Mouse (Mus musculus) hindbrain, embryonic 11.5 days (tissue): ENCODE measurements around the gene Sarnp. TPM values are rescaled to one million over a fixed set of nuclear protein-coding genes. Genes with fewer than 3 reads are reported as not detected.
A peak's percentile ranks its signal among the peaks of the same experiment; 100 is the strongest.

ENCODE experiments used
- ATAC-seq: fragments of 200-750 bp; cut with Nextera tagmentation; 2 replicates; pipeline ENCODE4 v1.8.0; 2017; ENCODE audit warnings: mild to moderate bottlenecking, moderate TSS enrichment, moderate library complexity; ENCODE audit not compliant: low FRiP score
- DNase-seq: peaks from one replicate; pipeline ENCODE4 v3.0.0-alpha.2; 2015; ENCODE audit warnings: low spot score
- H3K27ac ChIP-seq: fragments of 300-500 bp; sonication (generic); 2 replicates; pipeline ENCODE4 v1.5.1; 2014; ENCODE audit warnings: mild to moderate bottlenecking, low read depth, low read length
- H3K27me3 ChIP-seq: fragments of 300-500 bp; sonication (generic); 2 replicates; pipeline ENCODE4 v1.6.1; 2014; ENCODE audit warnings: mild to moderate bottlenecking, low read length, moderate library complexity, mixed read lengths; ENCODE audit not compliant: control insufficient read depth, insufficient read depth
- H3K36me3 ChIP-seq: fragments of 300-500 bp; sonication (generic); 2 replicates; pipeline ENCODE4 v1.6.1; 2014; ENCODE audit warnings: mild to moderate bottlenecking, low read length, moderate library complexity, mixed read lengths; ENCODE audit not compliant: control insufficient read depth, insufficient read depth
- H3K4me1 ChIP-seq: fragments of 300-500 bp; sonication (generic); replicated peaks from 2 replicates; pipeline ENCODE4 v1.6.1; 2014; ENCODE audit warnings: low read length, mixed read lengths; ENCODE audit not compliant: control insufficient read depth, insufficient read depth
- H3K4me2 ChIP-seq: fragments of 300-500 bp; sonication (generic); replicated peaks from 2 replicates; pipeline ENCODE4 v1.6.1; 2014; ENCODE audit warnings: mild to moderate bottlenecking, low read depth, low read length
- H3K4me3 ChIP-seq: fragments of 300-500 bp; sonication (generic); 2 replicates; pipeline ENCODE4 v1.5.1; 2014; ENCODE audit warnings: low read depth, low read length
- H3K9ac ChIP-seq: fragments of 300-500 bp; sonication (generic); 2 replicates; pipeline ENCODE4 v1.6.1; 2014; ENCODE audit warnings: low read depth, low read length
- H3K9me3 ChIP-seq: fragments of 300-500 bp; sonication (generic); 2 replicates; pipeline ENCODE4 v1.6.1; 2016; ENCODE audit warnings: low read length; ENCODE audit not compliant: control insufficient read depth
- WGBS: fragments of 180-500 bp; shearing (Covaris S2); extraction: QIAGEN DNeasy Blood & Tissue Kit; methylation state at CpG from one replicate; pipeline ENCODE4 v1.1.7; 2014; 5-methylcytosine and 5-hydroxymethylcytosine counted together
- polyA plus RNA-seq: library from polyadenylated mRNA; unstranded; fragments of >200 nt; fragmentation: Nextera tagmentation; extraction: Ambion mirVana; gene quantifications from 2 replicates; pipeline ENCODE4 v1.2.1, GENCODE M21; 2014

The Sarnp gene
- polyA plus RNA-seq, 1 experiment from 2014 or later = 286 TPM

DNA sequence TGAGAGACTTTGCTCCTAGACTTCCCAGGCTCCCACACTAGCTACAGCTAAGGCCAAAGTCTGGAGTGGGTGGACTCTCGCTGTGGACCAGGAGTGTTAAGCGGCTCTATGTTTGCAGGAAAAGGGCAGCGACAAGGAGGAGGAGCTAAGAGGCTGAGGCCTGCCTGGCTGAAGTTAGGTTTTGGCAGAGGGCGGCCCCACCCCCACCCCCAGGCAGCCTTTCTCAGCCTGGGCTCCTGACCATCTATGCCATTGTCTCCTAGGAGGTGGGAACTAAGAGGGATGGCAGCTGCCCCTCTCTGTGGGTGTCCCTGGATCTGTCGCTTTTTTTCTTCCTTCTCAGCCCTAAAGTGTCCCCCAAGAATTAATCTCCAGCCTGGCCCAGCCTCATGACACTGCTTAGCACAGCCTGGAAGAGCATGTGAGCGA lies 102.1 kb downstream of the Sarnp start:
- DNase-seq = no peak
- Histone ChIP-seq H3K9me3 (no peaks in the 10 kb centered on the region), H3K9ac (no peak overlapping the region)

DNA sequence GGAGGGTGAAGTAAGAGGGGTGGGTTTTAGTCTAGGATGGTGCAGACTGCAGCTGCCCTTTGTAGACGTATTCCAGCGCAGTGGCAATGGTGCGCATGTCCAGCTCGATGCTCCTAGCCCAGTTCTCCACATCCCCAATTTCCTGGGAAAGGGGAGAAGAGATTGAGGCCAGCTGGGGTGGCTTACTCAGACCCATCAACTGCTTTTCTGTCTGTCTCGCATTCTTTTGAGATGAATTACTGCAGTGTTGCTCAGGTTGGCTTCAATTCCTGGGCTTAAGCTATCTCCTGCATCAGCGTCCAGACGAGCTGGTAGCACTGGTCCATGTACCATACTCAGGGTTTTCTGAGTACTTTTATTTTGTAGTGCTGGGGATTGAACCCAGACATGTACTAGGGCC lies 102.8 kb downstream of the Sarnp start:
- H3K4me2 ChIP-seq = no peak overlapping the region
- no peak overlapping the region for H3K27ac ChIP-seq
- no peak overlapping the region for H3K9ac ChIP-seq
- H3K27me3 ChIP-seq = no peaks in the 10 kb centered on the region
- DNase-seq = no peak
- peaks cover 2% of the 10 kb centered on the region; the same call in 1 of the 2 replicates for H3K4me1 ChIP-seq
- ATAC-seq = no peak
- no peaks in the 10 kb centered on the region for H3K9me3 ChIP-seq
- no peaks in the 10 kb centered on the region for H3K36me3 ChIP-seq
- 85% methylated on average over 7 of the region's 7 CpGs for WGBS
- H3K4me3 ChIP-seq = no peak overlapping the region

More for the DNA sequence above, 102.1 kb downstream of the Sarnp start:
- H3K27ac ChIP-seq = no peak overlapping the region
- H3K27me3 ChIP-seq = no peaks in the 10 kb centered on the region
- 0 out of 2 replicates have a peak, but pooled peaks have one; percentile 0 for ATAC-seq
- peaks cover 2% of the 10 kb centered on the region; the same call in 1 of the 2 replicates for H3K4me1 ChIP-seq
- H3K4me3 ChIP-seq = no peak overlapping the region
- 13% methylated on average over 6 of the region's 6 CpGs for WGBS
- no peak overlapping the region for H3K4me2 ChIP-seq
- no peaks in the 10 kb centered on the region for H3K36me3 ChIP-seq

DNA sequence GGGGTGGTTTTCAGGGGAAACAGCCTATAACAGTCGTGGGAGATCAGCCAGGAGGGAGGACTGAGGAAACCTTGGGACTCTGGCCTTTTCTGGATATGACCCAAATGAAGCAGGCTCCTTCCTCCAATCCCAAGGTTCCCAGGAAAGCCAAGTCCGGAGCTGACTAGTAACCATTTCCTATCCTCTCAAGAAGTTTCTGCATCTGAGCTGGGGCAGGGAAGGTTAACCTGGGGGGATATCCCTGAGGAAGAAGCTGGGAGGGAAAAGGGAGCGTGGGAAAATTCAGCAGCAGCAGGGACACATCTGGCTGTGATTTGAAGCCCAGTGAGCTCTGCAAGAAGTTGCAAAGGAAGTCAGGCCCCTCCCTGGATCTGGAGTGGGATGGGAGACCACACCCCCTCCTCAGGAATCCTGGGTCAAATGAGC lies 103.6 kb downstream of the Sarnp start:
- no peak overlapping the region for H3K4me3 ChIP-seq
- no peak overlapping the region for H3K27ac ChIP-seq
- no peak for ATAC-seq
- H3K9me3 ChIP-seq = no peaks in the 10 kb centered on the region
- H3K4me2 ChIP-seq = no peak overlapping the region
- WGBS = 74% methylated on average over 3 of the region's 3 CpGs
- H3K36me3 ChIP-seq = no peaks in the 10 kb centered on the region
- H3K4me1 ChIP-seq = peaks cover 2% of the 10 kb centered on the region; the same call in 1 of the 2 replicates
- H3K27me3 ChIP-seq = no peaks in the 10 kb centered on the region
- no peak overlapping the region for H3K9ac ChIP-seq
- DNase-seq = no peak

DNA sequence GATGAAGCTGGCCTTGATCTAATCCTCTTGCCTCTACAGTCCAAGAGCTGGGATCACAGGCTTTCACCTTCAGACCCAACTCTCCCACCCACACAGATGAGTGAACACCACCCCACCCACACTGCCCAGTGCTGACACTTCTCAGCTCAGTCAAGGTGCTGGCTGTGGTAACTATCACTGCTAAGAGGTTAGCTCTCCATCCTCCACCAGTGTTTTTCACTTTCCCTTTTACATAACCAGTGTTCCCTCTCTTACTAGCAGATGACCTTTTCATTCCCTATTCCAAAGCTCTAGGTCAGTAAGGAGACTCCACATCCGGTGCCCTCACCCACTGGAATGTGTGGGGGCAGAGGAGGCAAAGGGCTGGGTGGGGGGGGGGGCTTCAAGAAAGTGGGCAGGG lies 104.1 kb downstream of the Sarnp start:
- 59% methylated on average over 1 of the region's 1 CpGs for WGBS
- H3K27ac ChIP-seq = no peak overlapping the region
- H3K4me2 ChIP-seq = no peak overlapping the region; the same call in 1 of the 2 replicates
- ATAC-seq = no peak
- no peaks in the 10 kb centered on the region for H3K27me3 ChIP-seq
- H3K9ac ChIP-seq = no peak overlapping the region
- H3K4me1 ChIP-seq = peaks cover 2% of the 10 kb centered on the region; the same call in 1 of the 2 replicates
- H3K36me3 ChIP-seq = no peaks in the 10 kb centered on the region
- DNase-seq = no peak
- no peaks in the 10 kb centered on the region for H3K9me3 ChIP-seq
- H3K4me3 ChIP-seq = no peak overlapping the region

DNA sequence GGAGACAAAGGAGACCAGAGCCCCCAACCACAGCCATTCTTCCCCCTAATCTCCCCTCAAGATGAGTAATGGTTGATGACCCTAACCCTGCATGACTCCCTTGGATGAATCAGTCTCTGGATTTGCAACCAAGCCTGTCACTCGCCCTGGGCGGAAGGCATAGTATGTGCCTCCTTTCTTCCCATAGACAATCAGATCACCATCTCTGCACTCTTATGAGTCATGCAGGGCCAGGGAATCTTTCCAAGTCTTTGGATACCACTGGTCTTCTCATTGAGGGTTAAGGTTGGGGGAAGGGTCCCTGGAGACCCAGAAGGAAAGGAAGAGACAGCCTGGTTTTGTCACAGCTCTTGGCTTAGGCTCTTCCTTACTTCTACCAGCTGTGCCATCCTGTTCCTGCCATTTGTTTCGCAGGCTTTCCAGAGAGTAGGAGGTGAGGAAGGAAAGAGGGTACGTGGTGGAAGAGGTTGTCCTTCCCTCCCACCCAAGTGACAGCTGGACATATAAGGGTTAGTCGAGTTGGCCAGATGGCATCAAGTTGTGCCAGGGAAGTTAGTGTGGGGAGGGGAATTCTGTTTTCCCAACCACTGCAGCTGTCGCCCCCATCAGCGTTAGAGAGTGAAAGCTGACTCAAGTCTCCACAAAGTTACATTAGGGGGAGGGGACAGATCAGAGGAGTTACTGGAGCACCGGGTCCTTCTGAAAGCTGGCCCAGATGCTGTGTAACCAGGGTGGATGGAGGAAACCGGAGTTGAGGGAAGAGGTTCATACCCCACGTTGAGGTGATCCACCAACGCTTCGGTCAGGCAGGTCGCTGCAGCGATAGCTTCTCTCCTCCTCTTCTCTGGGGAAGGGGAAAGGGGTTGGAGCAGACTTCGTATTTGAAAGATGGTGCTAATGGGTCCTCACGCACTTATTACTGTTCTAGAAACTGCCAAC lies 105.0 kb downstream of the Sarnp start:
- 74% methylated on average over 16 of the region's 16 CpGs for WGBS
- Histone ChIP-seq H3K4me2 (peak overlapping the region; percentile 69), H3K36me3 (no peaks in the 10 kb centered on the region), H3K27ac (no peak overlapping the region), H3K4me1 (peaks cover 2% of the 10 kb centered on the region; the same call in 1 of the 2 replicates), H3K27me3 (no peaks in the 10 kb centered on the region), H3K4me3 (peak overlapping the region; percentile 83), H3K9me3 (no peaks in the 10 kb centered on the region), H3K9ac (peak overlapping the region; percentile 87)
- ATAC-seq = peak; percentile 2; the same call in 1 of the 2 replicates
- no peak for DNase-seq

DNA sequence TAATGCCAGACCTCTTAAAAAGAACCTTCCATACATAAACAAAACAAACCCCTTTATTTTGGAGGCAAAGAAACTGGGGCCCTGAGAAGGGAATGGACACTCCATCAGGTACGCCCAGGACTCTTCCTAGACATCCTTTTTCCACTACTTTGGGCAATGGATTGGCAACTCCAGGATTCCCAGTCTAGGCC lies 105.6 kb downstream of the Sarnp start, which contains the start of gene Rdh5:
TSS of gene Rdh5 (minus strand) at position 67 of the 191 bp plus-strand sequence.
- Histone ChIP-seq H3K9ac (peak within 1 kb of the TSS; percentile 87), H3K4me2 (peak within 1 kb of the TSS; percentile 69), H3K27ac (peak within 1 kb of the TSS; percentile 82), H3K36me3 (no peaks in the 10 kb centered on the region), H3K4me1 (peaks cover 2% of the 10 kb centered on the region; the same call in 1 of the 2 replicates), H3K27me3 (no peaks in the 10 kb centered on the region), H3K4me3 (peak within 1 kb of the TSS; percentile 83), H3K9me3 (no peaks in the 10 kb centered on the region)
- no peak for ATAC-seq
- 5% methylated on average over 1 of the region's 1 CpGs for WGBS
- DNase-seq = no peak

DNA sequence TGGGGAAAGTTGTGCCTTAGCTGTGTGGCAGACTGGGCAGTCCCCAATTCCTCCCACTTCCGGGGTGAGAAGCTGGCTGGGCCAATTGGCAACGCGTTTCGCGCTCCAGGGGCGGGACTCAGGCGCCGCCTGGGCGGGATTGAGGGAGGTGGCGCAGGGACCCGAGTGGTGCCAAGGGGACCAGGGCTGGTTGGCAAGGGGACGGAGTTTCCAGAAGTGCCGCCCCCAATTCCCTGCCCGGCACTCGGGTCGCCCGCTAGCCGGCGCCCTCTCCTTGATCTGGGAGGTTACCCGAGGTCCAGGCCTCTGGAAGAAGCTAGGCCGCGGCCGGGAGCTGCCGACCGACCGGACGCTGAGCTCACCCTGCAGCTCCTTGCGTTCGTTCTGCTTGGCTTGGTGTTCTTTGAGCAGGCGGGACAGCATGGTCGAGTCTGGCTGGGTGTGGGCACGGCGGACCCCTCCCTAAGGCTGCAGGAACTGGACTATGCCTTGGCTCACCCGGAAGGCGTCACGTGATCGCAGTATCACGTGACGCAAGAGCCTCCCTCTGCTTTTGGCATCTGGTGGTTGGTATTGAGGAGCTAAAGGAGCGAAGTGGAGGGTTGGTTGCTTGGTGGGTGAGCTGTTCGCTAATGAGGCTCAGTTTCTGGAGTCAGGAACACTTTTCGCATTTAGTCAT lies 106.0 kb downstream of the Sarnp start:
- DNase-seq (peak; percentile 92), ATAC-seq (peak; percentile 95)
- no peaks in the 10 kb centered on the region for H3K36me3 ChIP-seq
- H3K4me2 ChIP-seq = peak overlapping the region; percentile 69
- WGBS = under 1% methylated on average over 39 of the region's 42 CpGs
- peak overlapping the region; percentile 82 for H3K27ac ChIP-seq
- no peaks in the 10 kb centered on the region for H3K27me3 ChIP-seq
- peaks cover 2% of the 10 kb centered on the region; the same call in 1 of the 2 replicates for H3K4me1 ChIP-seq
- H3K9ac ChIP-seq = peak overlapping the region; percentile 87
- no peaks in the 10 kb centered on the region for H3K9me3 ChIP-seq
- H3K4me3 ChIP-seq = peak overlapping the region; percentile 83

DNA sequence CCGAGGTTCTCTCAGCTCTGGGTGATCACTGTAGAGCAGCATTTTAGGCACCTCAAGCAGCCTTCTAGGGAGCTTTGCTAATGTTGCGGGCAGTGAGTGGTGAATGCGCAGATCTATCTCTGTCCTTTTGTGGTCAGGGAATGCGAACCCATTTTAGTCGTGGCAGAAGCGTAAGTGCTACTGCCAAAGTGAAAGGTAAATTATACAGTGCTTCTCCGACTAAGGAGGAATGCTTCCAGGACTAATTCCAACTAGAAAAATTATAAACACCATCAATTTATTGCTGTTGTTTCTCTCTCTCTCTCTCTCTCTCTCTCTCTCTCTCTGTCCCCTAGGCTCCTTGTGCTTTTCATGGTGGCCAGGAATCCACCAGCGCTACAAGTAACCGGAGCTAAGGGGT lies 106.8 kb downstream of the Sarnp start, which contains the start of gene Bloc1s1:
TSS of gene Bloc1s1 (minus strand) at position 101 of the 400 bp plus-strand sequence.
- Histone ChIP-seq H3K9ac (peak within 1 kb of the TSS; percentile 87), H3K27me3 (no peaks in the 10 kb centered on the region), H3K27ac (peak within 1 kb of the TSS; percentile 82), H3K4me2 (peak within 1 kb of the TSS; percentile 69), H3K36me3 (no peaks in the 10 kb centered on the region), H3K4me3 (peak within 1 kb of the TSS; percentile 83), H3K4me1 (peaks cover 2% of the 10 kb centered on the region; the same call in 1 of the 2 replicates), H3K9me3 (no peaks in the 10 kb centered on the region)
- WGBS = 72% methylated on average over 9 of the region's 9 CpGs
- ATAC-seq = peak; percentile 1; the same call in 1 of the 2 replicates
- no peak for DNase-seq
